Mouse (Mus musculus): ENCODE results near the gene Cux1. TPM values are rescaled to one million over a fixed set of nuclear protein-coding genes. Genes with fewer than 3 reads are reported as not detected.

Cux1 gene
- total RNA-seq, 2 experiments from 2014 or later = 82.7 to 88.7 TPM

DNA sequence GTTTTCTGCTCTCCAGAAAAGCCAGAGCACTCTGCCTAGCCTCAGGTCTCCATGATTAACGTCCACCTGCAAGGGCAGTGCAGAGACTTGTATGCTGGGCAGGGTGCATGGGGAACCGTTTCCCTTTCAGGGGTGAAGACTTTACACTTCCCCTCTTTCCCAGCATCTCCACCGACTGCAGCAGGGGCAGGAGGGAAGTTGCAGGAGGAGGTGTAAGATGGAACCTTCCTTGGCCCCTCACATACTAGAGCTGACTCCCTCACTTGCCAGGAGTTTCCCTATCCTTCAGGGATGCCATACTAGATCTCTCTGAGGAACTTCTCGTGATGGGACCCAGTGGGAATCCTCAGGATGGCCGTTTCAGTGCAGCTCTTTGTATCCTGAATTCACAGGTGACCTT lies 356.7 kb downstream of the Cux1 start:
- no peak for DNase-seq (ENCODE audit: low spot score)

DNA sequence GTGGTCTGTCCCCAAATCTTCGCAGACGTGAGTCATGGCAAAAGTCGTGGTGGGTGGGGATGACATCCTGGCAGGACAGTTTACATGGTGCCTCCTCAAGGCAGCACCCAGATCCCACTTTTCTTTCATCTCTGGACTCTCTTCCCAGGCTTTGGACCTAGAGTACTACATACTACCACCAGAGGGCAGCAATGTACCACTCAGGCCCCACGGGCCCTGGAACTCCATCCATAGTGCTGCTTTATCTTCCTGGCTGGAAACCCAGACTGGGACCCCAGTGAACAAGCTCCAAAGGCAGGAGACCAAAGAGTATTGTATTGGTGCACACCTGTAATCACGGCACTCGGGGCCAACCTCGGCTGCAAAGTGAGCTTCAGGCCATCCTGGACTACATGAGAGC lies 365.5 kb downstream of the Cux1 start:
- DNase-seq (ENCODE audit: low spot score) = peak; percentile 84

DNA sequence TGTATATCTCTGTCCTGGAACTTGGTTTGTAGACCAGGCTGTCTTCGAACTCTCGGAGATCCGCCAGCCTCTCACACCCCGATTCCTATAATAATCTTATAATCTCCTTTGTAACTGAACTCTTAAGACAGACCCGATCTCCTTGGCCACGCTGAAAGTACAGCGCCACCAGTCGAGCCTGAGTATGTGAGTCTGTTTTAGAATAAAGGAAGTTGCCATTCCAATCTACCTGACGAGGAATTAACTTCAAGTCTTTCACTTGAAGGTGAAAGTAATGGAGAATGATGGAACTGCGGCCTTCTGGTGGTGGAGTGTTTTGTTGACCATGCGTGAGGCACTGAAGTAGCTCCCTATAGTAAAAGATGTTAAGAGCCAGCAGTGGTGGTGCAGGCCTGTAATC lies 367.8 kb downstream of the Cux1 start:
- no peak for DNase-seq (ENCODE audit: low spot score)

GRCm38 (mm10) chr5:136198474-136199391 lies 368.6 kb downstream of the Cux1 start, which contains the start of gene Prkrip1:
Prkrip1 (minus strand) TSS chr5:136198963.
- peak; percentile 92 for DNase-seq (ENCODE audit: low spot score)

Small RNA genes within 50 kb of the gene (microRNA-seq; reads per million reads assigned to microRNA genes)
- gene Mir721 = not detected

Other genes starting within 250 kb of the Cux1 start
- 1 to 10 TPM; 3.4 to 7.0 TPM for gene Myl10, start 125.7 kb upstream of the Cux1 start, total RNA-seq (2021)

Measured in gastrocnemius, adult 18-20 months (tissue).